Mouse (Mus musculus) cerebellum, postnatal 10 days (tissue): ENCODE measurements at regions not wholly inside any gene's neighbourhood (a gene's known extent, or its start where the extent isn't known, plus 50 kb on each side); places are given as distances from the start of the nearest gene placed in this dataset.

Experiments
- DNase-seq, 2 experiments: peaks; one replicate each; pipeline ENCODE4 v3.0.0; 2021; ENCODE audit warnings: mixed read lengths in 2 of 2

GRCm38 (mm10) chr8:8182616-8183232 is 478.3 kb downstream of the Efnb2 start:
- DNase-seq: no peak

GRCm38 (mm10) chr8:8182108-8182507 is 478.9 kb downstream of the Efnb2 start:
- DNase-seq: no peak

- DNase-seq: peak; percentile 51 to 73
Observed at GRCm38 (mm10) chr8:8174286-8174685, 486.8 kb downstream of the Efnb2 start.

- DNase-seq: no peak
Observed at GRCm38 (mm10) chr8:8168674-8169073, 492.4 kb downstream of the Efnb2 start.

DNA sequence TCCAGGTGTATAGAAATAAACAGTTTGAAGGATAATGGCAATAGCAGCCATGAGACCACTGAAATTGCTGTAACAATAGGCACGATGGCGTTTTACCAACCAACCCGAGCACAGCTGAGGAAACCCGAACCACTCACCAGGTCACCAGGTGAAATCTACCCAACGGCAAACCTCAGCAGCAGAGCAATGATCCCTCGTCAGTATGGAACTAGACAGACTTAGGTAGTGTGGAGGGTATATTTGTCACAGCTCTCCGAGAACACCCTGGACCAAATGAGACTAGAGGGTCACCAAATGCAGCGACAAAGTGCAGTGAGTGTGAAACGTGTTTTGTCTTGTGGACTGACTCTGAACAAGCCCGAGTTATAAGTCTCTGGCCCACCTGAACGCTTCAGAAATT is 492.8 kb downstream of the Efnb2 start:
- DNase-seq: no peak

- DNase-seq: no peak
Observed at GRCm38 (mm10) chr8:8147527-8147926, 513.5 kb downstream of the Efnb2 start.

DNA sequence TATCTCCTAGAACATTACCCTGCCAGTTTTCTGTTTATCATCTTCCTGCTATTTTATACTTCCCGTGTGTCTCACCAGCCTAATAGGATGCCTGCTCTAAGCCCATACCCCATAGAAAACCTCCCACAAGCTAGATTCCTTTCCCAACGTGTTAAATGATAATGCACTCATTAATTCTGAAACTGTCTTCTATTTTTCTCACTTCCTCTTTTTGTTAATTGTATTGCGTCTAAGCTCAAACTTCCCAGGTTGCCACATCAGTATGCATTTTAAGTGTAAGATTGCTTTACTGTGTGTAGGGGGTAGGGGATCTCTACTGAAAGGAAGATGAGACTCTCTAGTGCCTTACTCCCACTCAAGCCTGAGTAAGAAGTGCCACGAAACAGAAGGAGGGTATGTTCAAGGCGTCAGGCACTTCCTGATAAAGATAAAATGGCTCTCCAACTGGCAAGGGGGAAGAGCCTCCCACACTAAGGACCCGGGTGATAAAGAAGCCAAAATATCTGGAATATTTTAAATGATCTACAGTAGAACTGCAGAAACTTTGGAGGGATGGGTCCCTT is 518.0 kb downstream of the Efnb2 start:
- no peak for DNase-seq

DNA sequence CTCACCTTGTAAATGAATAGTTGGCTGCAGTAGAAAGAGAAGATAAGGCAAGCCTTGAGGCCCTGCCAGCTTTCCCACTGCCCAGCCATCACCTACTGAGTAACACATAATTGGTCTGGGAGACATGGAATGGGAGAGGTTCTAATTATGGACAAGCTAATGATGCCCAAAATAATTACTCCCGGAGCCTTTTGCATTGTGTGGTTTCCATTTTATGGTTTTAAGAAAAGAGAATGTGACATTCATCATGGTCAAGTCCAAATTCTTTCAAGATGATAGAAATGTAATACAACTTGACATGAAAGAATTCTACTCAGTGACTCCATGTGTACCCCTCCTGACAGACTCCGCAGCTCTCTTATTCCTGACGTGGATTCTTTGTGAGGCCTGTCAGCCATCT is 518.6 kb downstream of the Efnb2 start:
- no peak for DNase-seq

- DNase-seq: no peak
Observed at GRCm38 (mm10) chr8:8139720-8140119, 521.3 kb downstream of the Efnb2 start.

DNA sequence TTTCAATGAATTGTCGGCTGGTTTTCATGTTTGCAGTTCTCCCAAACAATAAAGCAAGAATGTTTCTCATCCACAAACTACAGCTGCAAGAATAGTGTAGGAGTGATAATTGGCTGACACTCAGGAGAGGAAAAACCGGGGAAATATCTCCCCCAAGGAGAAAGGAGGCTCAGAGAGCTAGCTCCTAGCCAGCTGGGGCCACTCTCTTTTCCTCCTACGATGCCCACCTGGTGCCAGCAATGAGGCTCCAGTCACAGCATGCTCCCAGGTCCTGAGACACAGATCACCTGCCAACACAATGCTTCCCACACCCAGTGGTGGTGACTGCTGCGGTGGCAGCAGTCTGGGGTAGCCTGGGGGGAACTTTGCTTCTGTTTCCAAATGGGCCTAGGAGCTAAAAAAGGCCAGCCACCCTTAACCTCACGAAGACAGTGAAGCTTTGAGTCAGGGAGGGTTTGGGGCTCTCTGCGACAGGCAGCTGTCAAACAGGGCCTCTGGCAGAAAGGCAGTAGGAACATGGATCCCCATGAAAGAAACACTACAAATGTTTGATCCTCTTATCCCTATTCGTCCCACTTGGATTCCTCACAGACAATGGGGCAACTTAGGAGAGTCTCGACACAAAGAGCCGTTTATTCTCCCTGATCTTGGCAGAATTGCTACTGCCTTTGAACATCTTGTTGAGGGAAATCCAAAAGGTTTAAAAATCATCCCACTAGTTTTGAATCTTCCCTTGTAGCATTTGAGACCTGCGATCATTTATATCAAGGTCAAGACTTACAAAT is 527.8 kb downstream of the Efnb2 start:
- DNase-seq: peak; percentile 5 to 11

DNA sequence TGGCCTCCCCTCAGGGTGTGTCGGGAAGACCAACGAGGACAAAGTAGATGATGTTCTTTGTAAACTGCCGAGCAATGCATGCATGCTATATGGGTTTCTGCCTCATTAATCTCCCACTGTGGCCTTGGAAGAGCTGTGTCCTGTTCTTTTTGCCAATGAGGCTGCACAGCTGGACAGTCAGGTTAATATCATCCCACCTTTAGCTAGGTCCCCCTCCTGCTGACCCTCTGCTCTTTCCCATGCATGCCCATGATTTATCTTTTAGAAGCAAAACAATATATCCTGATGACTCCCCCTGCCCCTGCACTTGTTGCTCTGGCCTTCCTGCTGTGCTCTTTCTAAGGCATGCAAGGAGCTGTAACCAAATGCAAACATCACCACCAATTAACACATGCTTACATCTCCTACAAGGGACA is 529.1 kb downstream of the Efnb2 start:
- DNase-seq: no peak

DNA sequence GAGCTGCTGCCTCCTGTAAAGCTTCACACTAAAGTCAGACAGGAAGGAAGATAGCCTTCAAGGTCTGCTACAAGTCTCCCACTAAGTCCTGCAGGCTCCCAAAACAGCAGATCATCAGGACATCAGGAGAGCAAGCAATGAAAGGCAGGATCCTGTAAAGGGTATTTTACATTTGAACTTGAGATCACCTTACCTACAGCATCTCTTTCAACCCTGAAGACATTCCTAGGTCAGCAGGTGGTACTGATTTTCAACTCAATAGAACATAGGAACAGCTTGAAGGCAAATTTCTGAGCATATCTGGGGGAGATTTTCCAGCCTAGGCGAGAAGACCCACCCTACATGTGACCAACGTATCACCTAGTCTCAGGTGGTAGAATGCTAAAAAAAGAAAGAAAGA is 530.2 kb downstream of the Efnb2 start:
- no peak for DNase-seq

DNA sequence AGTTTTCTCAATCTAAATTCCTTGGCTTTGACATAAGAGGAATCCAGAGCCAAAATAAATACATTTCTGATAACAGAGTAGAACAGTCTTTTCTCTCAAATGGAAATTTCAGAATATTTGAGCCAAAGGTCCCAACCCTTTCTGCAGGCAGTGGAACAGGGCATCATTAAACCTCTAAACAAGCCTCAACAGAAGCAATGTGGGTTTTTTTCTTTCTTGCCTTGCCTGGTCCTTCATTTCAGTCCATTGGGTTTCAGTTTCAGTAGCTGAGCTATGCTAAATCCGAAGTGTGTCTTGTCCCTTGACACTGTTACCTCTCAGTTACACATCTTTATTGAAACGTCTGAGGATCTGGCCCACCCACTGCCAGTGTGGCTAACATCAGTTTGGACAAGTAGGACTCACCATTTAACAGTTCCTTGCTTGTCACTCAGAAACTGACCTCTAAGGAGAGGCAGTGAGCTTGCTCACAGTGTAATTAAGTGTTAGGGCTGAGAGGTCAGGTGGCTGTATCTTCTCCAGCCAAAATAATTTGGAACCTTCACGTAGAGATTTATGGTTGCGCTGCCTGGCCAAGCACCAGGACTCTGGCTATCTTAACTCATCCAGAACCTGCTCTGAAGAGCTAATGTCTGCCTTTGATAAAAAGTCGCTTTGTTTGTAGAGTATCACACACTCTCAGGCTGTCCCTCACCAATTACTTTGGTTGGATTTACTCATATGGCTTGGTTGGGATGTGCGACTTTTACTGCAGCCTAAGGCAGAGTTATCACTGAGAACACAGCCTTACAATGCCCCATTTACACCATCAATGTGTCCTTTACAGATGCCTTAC is 545.2 kb downstream of the Efnb2 start:
- DNase-seq: no peak

- no peak for DNase-seq
Observed at GRCm38 (mm10) chr8:8114604-8115003, 546.4 kb downstream of the Efnb2 start.

- no peak for DNase-seq
Observed at GRCm38 (mm10) chr8:8109785-8110350, 551.2 kb downstream of the Efnb2 start.

DNA sequence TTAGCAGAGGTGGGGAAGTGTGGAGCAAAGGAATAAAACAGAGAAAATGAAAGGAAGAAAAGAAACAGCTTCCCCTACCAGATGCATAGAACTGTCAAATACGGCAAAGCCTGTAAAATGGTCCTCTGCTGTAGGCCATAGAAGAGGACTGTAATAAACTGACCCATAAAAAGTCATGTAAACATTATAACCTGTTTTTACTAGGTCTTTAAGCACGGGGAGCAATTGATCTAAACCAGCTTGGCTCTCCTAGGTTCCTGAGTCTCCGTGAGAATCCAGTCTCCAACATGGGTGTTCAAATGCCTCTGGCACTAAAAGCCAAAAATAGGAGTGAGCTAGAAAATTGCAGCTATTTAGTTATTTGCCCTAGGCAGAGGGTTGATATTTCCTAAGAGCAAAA is 557.5 kb downstream of the Efnb2 start:
- DNase-seq: no peak

DNA sequence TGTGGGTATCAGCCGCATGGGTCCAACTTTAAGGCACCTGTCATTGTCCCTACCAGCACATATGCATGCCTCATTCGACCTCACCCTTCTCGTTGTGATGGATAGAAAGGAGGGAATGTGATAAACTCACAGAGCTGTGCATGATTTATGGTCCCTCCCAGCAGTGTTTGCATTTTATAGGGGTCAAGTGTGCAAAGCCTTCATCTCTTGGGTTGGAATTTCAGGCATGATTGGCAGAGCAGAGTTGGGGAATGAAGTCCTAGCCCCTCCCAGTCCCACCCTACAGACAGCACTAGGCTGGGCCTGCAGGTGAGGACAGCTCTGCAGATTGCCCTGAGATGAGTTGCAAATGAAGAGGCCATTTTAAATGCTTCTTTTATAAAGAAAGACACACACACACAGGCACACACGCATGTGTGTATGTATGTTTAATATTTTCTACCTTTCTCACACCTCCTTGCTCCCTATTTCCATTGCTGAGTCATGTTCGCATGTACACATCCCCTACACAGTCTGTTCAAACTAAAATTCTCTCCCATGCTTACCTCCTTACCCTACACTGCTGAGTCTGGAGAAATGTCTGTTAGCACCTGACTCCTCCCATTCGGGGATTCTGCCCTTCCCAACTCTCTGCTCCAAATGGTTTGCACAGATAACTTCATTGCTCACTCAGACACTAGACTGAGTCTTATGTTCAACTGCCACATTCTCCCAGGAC is 558.9 kb downstream of the Efnb2 start:
- no peak for DNase-seq

DNA sequence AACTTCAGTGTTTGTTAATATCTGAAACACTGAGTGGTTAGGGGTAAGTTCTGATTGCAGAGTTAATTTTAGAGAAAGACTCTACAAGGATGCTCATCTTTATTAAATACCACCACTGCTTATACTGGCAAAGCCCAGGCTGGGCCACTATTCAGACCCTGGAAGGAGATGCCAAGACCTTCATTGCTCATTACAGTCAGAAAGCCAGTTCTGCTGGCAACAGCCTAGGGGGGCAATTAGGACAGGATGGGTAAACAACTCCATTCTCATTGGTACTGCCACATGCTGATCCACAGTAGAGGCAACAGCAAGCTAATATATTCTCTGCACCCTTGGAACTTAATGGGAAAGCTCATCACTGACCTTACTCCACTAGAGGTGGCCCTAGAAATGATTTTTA is 568.5 kb downstream of the Efnb2 start:
- DNase-seq: peak; percentile 67 to 79

DNA sequence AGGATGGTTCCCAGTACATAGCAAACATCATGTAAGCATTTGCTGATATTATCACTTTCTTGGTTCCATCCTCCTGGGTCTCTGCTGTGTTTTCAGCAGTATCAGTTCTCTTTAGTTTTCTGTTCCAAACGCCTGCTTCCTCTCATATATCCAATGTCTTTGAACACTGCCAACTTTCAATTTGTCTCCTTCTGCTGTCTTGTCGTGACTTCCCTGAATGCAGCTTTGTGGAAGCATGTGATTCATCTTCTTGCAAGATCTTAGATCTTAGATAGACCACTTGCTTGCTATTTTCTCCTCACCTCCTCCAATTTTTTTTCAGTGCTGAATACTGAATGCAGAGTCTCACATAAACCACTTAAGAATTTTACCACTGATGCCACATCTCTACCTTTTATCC is 576.4 kb downstream of the Efnb2 start:
- DNase-seq: no peak

DNA sequence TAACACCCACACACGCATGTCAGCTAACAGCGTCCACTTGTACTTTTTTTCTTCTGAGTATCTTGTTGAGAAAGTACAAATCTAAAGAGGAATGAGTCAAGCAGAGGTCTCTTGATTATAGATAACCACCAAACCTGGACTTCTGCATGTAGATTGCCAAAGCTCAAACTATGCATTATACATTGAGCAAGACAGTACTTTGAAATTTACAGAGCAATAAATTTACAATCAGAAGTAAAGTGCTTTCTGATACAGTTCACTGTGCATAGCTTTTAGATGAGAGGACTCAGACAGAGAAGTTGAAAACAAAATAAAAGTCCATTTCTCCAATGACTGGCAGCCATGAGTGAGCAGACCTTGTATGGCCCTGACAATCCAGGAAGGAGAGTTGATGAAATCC is 597.0 kb downstream of the Efnb2 start:
- DNase-seq: no peak

DNA sequence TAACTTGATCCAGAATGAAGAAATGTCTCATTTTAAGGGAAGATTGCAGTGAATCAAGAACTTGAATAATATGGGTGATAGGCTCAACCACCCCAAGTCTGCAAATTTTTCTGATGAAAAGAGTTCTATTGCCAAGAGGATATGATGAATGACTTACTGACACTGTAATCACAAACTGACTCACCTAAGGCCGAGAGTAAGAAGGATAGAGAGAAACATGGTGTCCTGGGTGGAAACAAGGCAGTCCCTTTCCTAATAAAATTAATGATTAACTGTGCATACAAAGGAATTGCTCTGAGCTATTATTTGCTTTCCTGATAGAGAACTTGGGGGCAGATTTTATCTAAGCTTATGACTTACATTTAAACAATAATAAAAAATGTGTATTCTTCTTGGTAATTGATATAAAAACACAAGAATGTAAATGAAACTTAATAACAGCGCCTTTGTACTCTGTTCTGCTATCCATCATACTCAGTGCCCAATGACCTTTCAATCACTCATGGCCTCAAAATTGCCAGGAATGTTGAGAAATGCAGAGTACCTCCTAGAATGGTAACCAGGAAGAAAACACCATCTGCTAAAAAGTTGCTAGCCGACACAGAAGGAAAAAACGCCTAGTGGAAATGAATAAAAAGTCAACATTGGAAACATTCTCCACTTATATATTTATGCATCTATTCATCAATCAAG is 606.7 kb downstream of the Efnb2 start:
- DNase-seq: no peak

DNA sequence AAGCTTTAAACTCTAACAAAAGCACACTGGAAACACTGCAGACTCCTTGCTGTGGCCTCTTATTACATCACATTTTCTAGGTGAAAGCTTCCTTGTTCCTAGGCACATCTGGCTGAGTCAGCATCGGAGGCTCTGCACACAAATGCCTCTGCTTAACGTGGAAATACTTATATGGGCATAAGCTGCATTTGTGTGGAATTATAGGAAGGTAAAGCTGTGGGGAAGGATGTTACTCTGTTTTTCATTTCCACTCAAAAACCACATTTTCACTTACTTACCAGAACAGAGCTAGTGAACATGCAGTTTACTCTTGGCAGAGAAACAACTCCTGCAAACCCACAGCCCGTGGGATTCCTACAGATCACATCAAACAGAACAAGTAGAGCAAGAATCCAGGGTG is 609.9 kb downstream of the Efnb2 start:
- no peak for DNase-seq
